Mouse (Mus musculus) telencephalon, adult 2 months (tissue): ENCODE data around the gene Afp.
A peak's percentile ranks its signal among the peaks of the same experiment; 100 is the strongest.

Experiments used
- DNase-seq: peaks from one replicate; pipeline ENCODE4 v3.0.0-alpha.2; 2011; ENCODE audit warnings: low read depth, low spot score

Gene Afp

GRCm38 (mm10) chr5:90490518-90490917, at the start of gene Afp:
TSS of gene Afp (plus strand) at chr5:90490737.
- no peak for DNase-seq

- no peak for DNase-seq
Measured at GRCm38 (mm10) chr5:90447577-90447976, 43.0 kb upstream of the Afp start.

- DNase-seq = no peak
Measured at GRCm38 (mm10) chr5:90449961-90450360, 40.6 kb upstream of the Afp start.

GRCm38 (mm10) chr5:90452711-90453110, 37.8 kb upstream of the Afp start:
- peak; percentile 15 for DNase-seq

GRCm38 (mm10) chr5:90457241-90457640, 33.3 kb upstream of the Afp start:
- no peak for DNase-seq

- no peak for DNase-seq
Measured at GRCm38 (mm10) chr5:90458727-90459126, 31.8 kb upstream of the Afp start.

- DNase-seq = no peak
Measured at GRCm38 (mm10) chr5:90460619-90461018, 29.9 kb upstream of the Afp start, which contains the start of gene Alb. TSS of gene Alb (plus strand) at chr5:90460897.

GRCm38 (mm10) chr5:90466806-90467205, 23.7 kb upstream of the Afp start:
- no peak for DNase-seq

GRCm38 (mm10) chr5:90467245-90467644, 23.3 kb upstream of the Afp start:
- no peak for DNase-seq

- no peak for DNase-seq
Measured at GRCm38 (mm10) chr5:90470836-90471235, 19.7 kb upstream of the Afp start.

- DNase-seq = no peak
Measured at GRCm38 (mm10) chr5:90473902-90474301, 16.6 kb upstream of the Afp start.

- DNase-seq = no peak
Measured at GRCm38 (mm10) chr5:90474369-90474768, 16.2 kb upstream of the Afp start.

GRCm38 (mm10) chr5:90476741-90477140, 13.8 kb upstream of the Afp start:
- DNase-seq = no peak

GRCm38 (mm10) chr5:90477308-90478140, 13.0 kb upstream of the Afp start:
- no peak for DNase-seq

- no peak for DNase-seq
Measured at GRCm38 (mm10) chr5:90478886-90479285, 11.7 kb upstream of the Afp start.

GRCm38 (mm10) chr5:90485597-90485996, 4.9 kb upstream of the Afp start:
- no peak for DNase-seq

- no peak for DNase-seq
Measured at GRCm38 (mm10) chr5:90488323-90488722, 2.2 kb upstream of the Afp start.

- no peak for DNase-seq
Measured at GRCm38 (mm10) chr5:90492440-90492839, 1.9 kb downstream of the Afp start.

- DNase-seq = no peak
Measured at GRCm38 (mm10) chr5:90494308-90494707, 3.8 kb downstream of the Afp start.

GRCm38 (mm10) chr5:90499509-90499908, 9.0 kb downstream of the Afp start:
- DNase-seq = no peak

GRCm38 (mm10) chr5:90500714-90501113, 10.2 kb downstream of the Afp start:
- no peak for DNase-seq

- DNase-seq = no peak
Measured at GRCm38 (mm10) chr5:90501752-90502151, 11.2 kb downstream of the Afp start.

GRCm38 (mm10) chr5:90504742-90505141, 14.2 kb downstream of the Afp start:
- no peak for DNase-seq

- DNase-seq = peak; percentile 27
Measured at GRCm38 (mm10) chr5:90506507-90506906, 16.0 kb downstream of the Afp start.
